10 mouse cellular contexts compared by ENCODE assay signal in genomic region chr12:29015200-29015862, GRCm38 (mm10).
DNase-seq lines count a peak whose midpoint lies in the region; ATAC-seq and TF ChIP-seq lines count a peak whose summit lies in the region.
"Had no signal": no experiment of that assay in that cellular context is flagged by ENCODE, and none has a peak within 500 bp of the region (broad histone marks: within the 10 kb centered on the region; RNA-seq: fewer than 3 reads in every experiment).

No protein-coding gene starts in this region.

- H3K27ac ChIP-seq in kidney, postnatal 0 days = no peak overlapping the region
- H3K27ac ChIP-seq in kidney, adult 2 months (ENCODE audit: insufficient read depth, low read depth, low read length) = no peak overlapping the region
- H3K27ac ChIP-seq in hindbrain, embryonic 13.5 days = peak overlapping the region; percentile 62
- no peak overlapping the region for H3K27ac ChIP-seq in neural tube, embryonic 11.5 days (ENCODE audit: low read depth, low read length)
- no peak overlapping the region for H3K27ac ChIP-seq in gastrocnemius, adult 2 months
- H3K27ac ChIP-seq: lung, embryonic 15.5 days had no signal

- no peaks in the 10 kb centered on the region for H3K27me3 ChIP-seq in kidney, postnatal 0 days (ENCODE audit: insufficient read depth, low read length)
- H3K27me3 ChIP-seq in kidney, adult 2 months (replicated peaks; ENCODE audit: control insufficient read depth, insufficient read depth, low read length) = no peaks in the 10 kb centered on the region
- H3K27me3 ChIP-seq in hindbrain, embryonic 13.5 days = no peaks in the 10 kb centered on the region
- no peaks in the 10 kb centered on the region for H3K27me3 ChIP-seq in neural tube, embryonic 11.5 days (ENCODE audit: control insufficient read depth, insufficient read depth, low read length)
- H3K27me3 ChIP-seq: lung, embryonic 15.5 days had no signal

- no peaks in the 10 kb centered on the region for H3K4me1 ChIP-seq in kidney, postnatal 0 days (replicated peaks; ENCODE audit: insufficient read depth, low read length)
- no peaks in the 10 kb centered on the region for H3K4me1 ChIP-seq in kidney, adult 2 months (ENCODE audit: control insufficient read depth, insufficient read depth, low read length)
- peaks cover 19% of the 10 kb centered on the region for H3K4me1 ChIP-seq in hindbrain, embryonic 13.5 days (replicated peaks)
- H3K4me1 ChIP-seq in neural tube, embryonic 11.5 days (ENCODE audit: control insufficient read depth, insufficient read depth, low read length) = no peaks in the 10 kb centered on the region
- H3K4me1 ChIP-seq: lung, embryonic 15.5 days had no signal

- no peak overlapping the region for H3K4me3 ChIP-seq in kidney, postnatal 0 days (replicated peaks; ENCODE audit: low read depth, low read length)
- no peak overlapping the region for H3K4me3 ChIP-seq in kidney, adult 2 months (ENCODE audit: insufficient read depth, low read depth, low read length)
- H3K4me3 ChIP-seq in hindbrain, embryonic 13.5 days = no peak overlapping the region
- H3K4me3 ChIP-seq in neural tube, embryonic 11.5 days (ENCODE audit: low read depth, low read length) = no peak overlapping the region
- H3K4me3 ChIP-seq in gastrocnemius, adult 2 months = no peak overlapping the region
- H3K4me3 ChIP-seq: lung, embryonic 15.5 days had no signal

- peak; percentile 77 for ATAC-seq in kidney, postnatal 0 days (replicated peaks; ENCODE audit: low FRiP score, low read depth)
- peak; percentile 91 for ATAC-seq in hindbrain, embryonic 13.5 days (ENCODE audit: low FRiP score)
- peak; percentile 67; the same call in 1 of the 2 replicates for ATAC-seq in neural tube, embryonic 11.5 days (ENCODE audit: insufficient read depth, low FRiP score, low TSS enrichment)
- ATAC-seq in megakaryocyte progenitor cell, adult 5-6 weeks (replicated peaks; ENCODE audit: poor library complexity) = no peak
- no peak for ATAC-seq in activated CD4-positive, CD25-positive, alpha-beta regulatory T cell, adult 4 months

- TF ChIP-seq CTCF in kidney, postnatal 0 days (IDR thresholded peaks at IDR 0.05; ENCODE audit: low read depth) = no peak
- TF ChIP-seq CTCF in kidney, adult 2 months (conservative IDR thresholded peaks at IDR 0.05; ENCODE audit: insufficient read depth, insufficient read length, low read depth, low read length) = no peak
- no peak for TF ChIP-seq CTCF in gastrocnemius, adult 2 months (IDR thresholded peaks at IDR 0.05)

- no peaks in the 10 kb centered on the region for H3K36me3 ChIP-seq in kidney, postnatal 0 days (ENCODE audit: insufficient read depth, low read length)
- no peaks in the 10 kb centered on the region for H3K36me3 ChIP-seq in kidney, adult 2 months (ENCODE audit: control insufficient read depth, insufficient read depth, low read length)
- H3K36me3 ChIP-seq in hindbrain, embryonic 13.5 days = no peaks in the 10 kb centered on the region
- H3K36me3 ChIP-seq in neural tube, embryonic 11.5 days (ENCODE audit: control insufficient read depth, insufficient read depth, low read length) = no peaks in the 10 kb centered on the region
- H3K36me3 ChIP-seq: lung, embryonic 15.5 days had no signal

- peak; percentile 50 for DNase-seq in kidney, postnatal 0 days (ENCODE audit: low spot score)
- no peak for DNase-seq in kidney, adult 2 months
- peak; percentile 70 for DNase-seq in embryo, embryonic 10.5 days (ENCODE audit: low spot score)
- DNase-seq in neural tube, embryonic 11.5 days (ENCODE audit: low spot score) = peak; percentile 58
- no peak for DNase-seq in gastrocnemius, adult 2 months
- DNase-seq: kidney, postnatal 14 days had no signal

- WGBS in kidney, postnatal 0 days = 32% methylated on average over 10 of the region's 10 CpGs
- WGBS in kidney, adult 2 months = 40% methylated on average over 10 of the region's 10 CpGs
- WGBS in hindbrain, embryonic 13.5 days = 33% methylated on average over 10 of the region's 10 CpGs
- WGBS in neural tube, embryonic 11.5 days = 40% methylated on average over 10 of the region's 10 CpGs

- H3K9me3 ChIP-seq in kidney, postnatal 0 days (replicated peaks; ENCODE audit: low read length) = no peaks in the 10 kb centered on the region
- H3K9me3 ChIP-seq in hindbrain, embryonic 13.5 days = no peaks in the 10 kb centered on the region
- no peaks in the 10 kb centered on the region for H3K9me3 ChIP-seq in neural tube, embryonic 11.5 days (ENCODE audit: control insufficient read depth, low read length)
- H3K9me3 ChIP-seq: lung, embryonic 15.5 days had no signal

- no peak overlapping the region for H3K9ac ChIP-seq in kidney, postnatal 0 days (ENCODE audit: low read depth, low read length)
- H3K9ac ChIP-seq in hindbrain, embryonic 13.5 days = no peak overlapping the region
- peak overlapping the region; percentile 10; the same call in 1 of the 2 replicates for H3K9ac ChIP-seq in neural tube, embryonic 11.5 days (ENCODE audit: low read length)
- H3K9ac ChIP-seq: lung, embryonic 15.5 days had no signal

- intact Hi-C loops in gastrocnemius, adult 2 months (cut with DNase I) = no loop called here

- H3K4me2 ChIP-seq in kidney, postnatal 0 days (ENCODE audit: low read length) = no peak overlapping the region
- no peak overlapping the region for H3K4me2 ChIP-seq in hindbrain, embryonic 13.5 days
- H3K4me2 ChIP-seq in neural tube, embryonic 11.5 days (ENCODE audit: low read depth) = no peak overlapping the region
- H3K4me2 ChIP-seq: lung, embryonic 15.5 days had no signal

- no peak for TF ChIP-seq POLR2A in kidney, adult 2 months (IDR thresholded peaks at IDR 0.05; ENCODE audit: low read depth, low read length)

Comparison
In these comparisons a context has a peak if more than half of its experiments do, and no peak if none do; other contexts are left out.
1. DNase-seq: peak in kidney, postnatal 0 days (single experiment), embryo, embryonic 10.5 days (single experiment) and neural tube, embryonic 11.5 days (single experiment); none in kidney, adult 2 months (single experiment) and gastrocnemius, adult 2 months (single experiment).
2. ATAC-seq: peak in kidney, postnatal 0 days (single experiment), hindbrain, embryonic 13.5 days (single experiment) and neural tube, embryonic 11.5 days (single experiment); none in megakaryocyte progenitor cell, adult 5-6 weeks (single experiment) and activated CD4-positive, CD25-positive, alpha-beta regulatory T cell, adult 4 months (single experiment).